Mouse (Mus musculus): Measurements from ENCODE around the gene Trim75. TPM values are rescaled to one million over a fixed set of nuclear protein-coding genes. Genes with fewer than 3 reads are reported as not detected.

Gene Trim75
- polyA plus RNA-seq (2015; fragmentation: Nextera tagmentation; extraction: Ambion mirVana) = not detected in 2 replicates

DNA sequence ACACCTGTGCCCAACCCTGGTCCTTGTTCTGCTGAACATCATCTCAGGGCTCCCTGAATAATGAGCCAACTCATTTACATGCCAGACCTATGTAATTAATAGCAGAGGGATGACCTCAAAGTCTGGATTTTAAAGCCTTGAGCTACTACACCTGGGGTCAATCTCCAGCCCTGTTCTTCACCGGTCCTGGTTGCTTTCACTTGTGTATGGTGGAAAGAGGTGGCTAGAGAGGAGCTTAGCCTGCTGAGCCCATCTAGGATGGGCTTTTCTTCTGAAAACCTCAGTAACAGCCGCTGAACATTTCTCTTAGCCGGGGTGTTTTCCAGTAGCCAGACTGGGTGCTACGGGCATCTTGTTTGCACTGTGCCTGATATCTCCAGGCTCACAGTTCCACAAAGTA lies at the start of gene Trim75:
Gene Trim75 (minus strand): TSS at position 101 of the 400 bp plus-strand sequence.
- Histone ChIP-seq H3K9me3 (replicated peaks; ENCODE audit: control insufficient read depth, low read length) (no peaks in the 10 kb centered on the region; the same call in 1 of the 2 replicates), H3K27ac (ENCODE audit: low read length) (no peak within 1 kb of the TSS), H3K9ac (ENCODE audit: low read depth, low read length) (no peak within 1 kb of the TSS), H3K36me3 (ENCODE audit: control insufficient read depth, insufficient read depth) (no peaks in the 10 kb centered on the region), H3K27me3 (ENCODE audit: control insufficient read depth, insufficient read depth, low read depth, low read length) (no peaks in the 10 kb centered on the region), H3K4me2 (ENCODE audit: low read depth, low read length) (no peak within 1 kb of the TSS), H3K4me1 (ENCODE audit: control insufficient read depth, low read depth, low read length) (no peaks in the 10 kb centered on the region), H3K4me3 (ENCODE audit: low read depth, low read length) (no peak within 1 kb of the TSS)
- ATAC-seq (ENCODE audit: low read depth) = no peak
- WGBS (ENCODE audit: insufficient replicate concordance) = 67% methylated on average over 4 of the region's 4 CpGs

DNA sequence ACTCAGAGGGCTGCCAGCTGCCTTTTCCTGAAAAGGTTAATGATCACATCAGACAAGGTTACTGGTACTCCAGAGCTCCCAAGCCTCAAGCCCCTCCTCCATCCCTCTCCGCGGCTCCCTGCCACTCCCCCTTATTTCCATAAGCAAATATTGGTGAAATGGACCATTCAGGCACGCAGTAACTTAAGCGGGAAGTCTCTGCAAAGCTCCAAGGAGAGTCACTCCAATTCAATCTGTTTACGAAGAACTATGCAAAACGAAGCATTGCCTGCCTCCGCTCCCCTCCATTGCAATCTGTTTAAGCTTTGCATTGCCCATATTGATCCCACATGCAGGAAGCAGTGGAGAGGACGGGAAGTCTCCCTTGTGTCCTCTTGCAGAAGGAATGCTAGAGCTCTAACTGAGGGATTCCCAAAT lies 49.5 kb upstream of the Trim75 start, which contains the start of gene Apela:
Gene Apela (minus strand): TSS at position 220 of the 417 bp plus-strand sequence.
- H3K4me1 ChIP-seq (ENCODE audit: control insufficient read depth, low read depth, low read length) = no peaks in the 10 kb centered on the region
- WGBS (ENCODE audit: insufficient replicate concordance) = 3% methylated on average over 8 of the region's 8 CpGs
- H3K4me2 ChIP-seq (ENCODE audit: low read depth, low read length) = peak within 1 kb of the TSS; percentile 42
- peak within 1 kb of the TSS; percentile 35 for H3K4me3 ChIP-seq (ENCODE audit: low read depth, low read length)
- H3K27ac ChIP-seq (ENCODE audit: low read length) = no peak within 1 kb of the TSS
- H3K36me3 ChIP-seq (ENCODE audit: control insufficient read depth, insufficient read depth) = no peaks in the 10 kb centered on the region
- no peak within 1 kb of the TSS for H3K9ac ChIP-seq (ENCODE audit: low read depth, low read length)
- H3K9me3 ChIP-seq (replicated peaks; ENCODE audit: control insufficient read depth, low read length) = no peaks in the 10 kb centered on the region
- no peaks in the 10 kb centered on the region for H3K27me3 ChIP-seq (ENCODE audit: control insufficient read depth, insufficient read depth, low read depth, low read length)
- ATAC-seq (ENCODE audit: low read depth) = peak; percentile 76

DNA sequence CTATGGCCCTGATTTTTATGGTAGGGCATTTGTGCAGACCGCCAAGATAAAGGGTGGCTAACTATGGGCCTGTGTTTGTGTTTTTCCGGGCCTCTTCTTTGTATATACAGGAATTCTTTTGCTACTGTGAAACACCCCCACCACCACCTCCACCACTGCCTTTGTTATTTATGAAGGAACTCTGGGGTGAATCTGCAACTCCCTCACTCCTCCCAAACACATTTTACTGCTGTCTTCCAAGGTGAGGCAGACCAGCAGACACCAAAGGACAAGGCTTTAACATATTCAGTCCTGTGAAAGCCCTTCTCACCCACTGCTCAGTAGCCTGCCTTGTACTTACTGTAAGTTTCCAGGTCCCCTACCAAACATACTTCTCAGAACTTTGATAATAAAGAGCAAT lies 46.5 kb upstream of the Trim75 start:
- 45% methylated on average over 2 of the region's 2 CpGs for WGBS (ENCODE audit: insufficient replicate concordance)
- H3K36me3 ChIP-seq (ENCODE audit: control insufficient read depth, insufficient read depth) = no peaks in the 10 kb centered on the region
- no peaks in the 10 kb centered on the region for H3K4me1 ChIP-seq (ENCODE audit: control insufficient read depth, low read depth, low read length)
- H3K27ac ChIP-seq (ENCODE audit: low read length) = no peak overlapping the region
- H3K4me2 ChIP-seq (ENCODE audit: low read depth, low read length) = no peak overlapping the region
- H3K27me3 ChIP-seq (ENCODE audit: control insufficient read depth, insufficient read depth, low read depth, low read length) = no peaks in the 10 kb centered on the region
- ATAC-seq (ENCODE audit: low read depth) = no peak
- H3K9ac ChIP-seq (ENCODE audit: low read depth, low read length) = no peak overlapping the region
- no peaks in the 10 kb centered on the region for H3K9me3 ChIP-seq (replicated peaks; ENCODE audit: control insufficient read depth, low read length)
- no peak overlapping the region for H3K4me3 ChIP-seq (ENCODE audit: low read depth, low read length)

DNA sequence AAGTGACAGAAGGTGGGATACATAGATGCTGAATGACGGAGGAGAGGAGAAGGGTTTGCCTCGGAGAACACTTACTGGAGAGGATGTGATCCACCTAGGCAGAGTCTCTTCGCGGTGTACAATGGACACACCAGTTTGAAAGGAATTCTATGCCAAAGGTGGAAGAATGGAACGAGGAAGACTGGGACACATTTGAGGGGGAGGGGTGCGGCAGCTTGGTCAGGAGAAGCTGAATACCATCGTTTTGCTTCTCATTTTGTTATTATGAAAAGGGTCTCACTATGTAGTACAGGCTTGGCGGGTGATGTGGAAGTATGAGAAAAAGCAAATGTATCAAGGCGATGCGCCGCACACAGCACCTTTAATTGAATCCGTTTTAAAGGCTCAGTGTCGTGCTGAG lies 45.4 kb upstream of the Trim75 start:
- H3K4me3 ChIP-seq (ENCODE audit: low read depth, low read length) = no peak overlapping the region
- WGBS (ENCODE audit: insufficient replicate concordance) = 67% methylated on average over 13 of the region's 13 CpGs
- H3K9me3 ChIP-seq (replicated peaks; ENCODE audit: control insufficient read depth, low read length) = no peaks in the 10 kb centered on the region
- H3K27me3 ChIP-seq (ENCODE audit: control insufficient read depth, insufficient read depth, low read depth, low read length) = no peaks in the 10 kb centered on the region
- no peak overlapping the region for H3K27ac ChIP-seq (ENCODE audit: low read length)
- H3K9ac ChIP-seq (ENCODE audit: low read depth, low read length) = no peak overlapping the region
- H3K36me3 ChIP-seq (ENCODE audit: control insufficient read depth, insufficient read depth) = no peaks in the 10 kb centered on the region
- ATAC-seq (ENCODE audit: low read depth) = no peak
- H3K4me2 ChIP-seq (ENCODE audit: low read depth, low read length) = no peak overlapping the region
- no peaks in the 10 kb centered on the region for H3K4me1 ChIP-seq (ENCODE audit: control insufficient read depth, low read depth, low read length)

DNA sequence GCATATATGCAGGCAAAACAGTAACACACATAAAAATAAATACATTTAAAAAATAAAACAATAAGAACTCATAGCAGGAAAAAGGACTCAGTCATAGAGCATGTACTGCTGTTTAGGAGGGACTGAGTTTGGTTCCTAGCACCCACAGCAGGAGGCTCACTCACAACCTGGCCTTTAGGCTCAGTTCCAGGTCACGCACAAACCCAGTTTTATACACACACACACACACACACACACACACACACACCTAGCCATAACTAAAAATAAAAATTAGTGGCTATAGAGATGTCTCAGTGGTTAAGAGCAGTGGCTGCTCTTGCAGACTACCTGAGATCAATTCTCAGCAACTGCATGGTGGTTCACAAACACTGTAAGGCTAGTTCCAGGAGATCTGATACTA lies 44.5 kb upstream of the Trim75 start:
- no peak for ATAC-seq (ENCODE audit: low read depth)
- Histone ChIP-seq H3K4me2 (ENCODE audit: low read depth, low read length) (no peak overlapping the region), H3K27ac (ENCODE audit: low read length) (no peak overlapping the region), H3K9me3 (replicated peaks; ENCODE audit: control insufficient read depth, low read length) (no peaks in the 10 kb centered on the region), H3K27me3 (ENCODE audit: control insufficient read depth, insufficient read depth, low read depth, low read length) (no peaks in the 10 kb centered on the region), H3K36me3 (ENCODE audit: control insufficient read depth, insufficient read depth) (no peaks in the 10 kb centered on the region), H3K4me1 (ENCODE audit: control insufficient read depth, low read depth, low read length) (no peaks in the 10 kb centered on the region), H3K9ac (ENCODE audit: low read depth, low read length) (no peak overlapping the region), H3K4me3 (ENCODE audit: low read depth, low read length) (no peak overlapping the region)
- 69% methylated on average over 1 of the region's 1 CpGs for WGBS (ENCODE audit: insufficient replicate concordance)

DNA sequence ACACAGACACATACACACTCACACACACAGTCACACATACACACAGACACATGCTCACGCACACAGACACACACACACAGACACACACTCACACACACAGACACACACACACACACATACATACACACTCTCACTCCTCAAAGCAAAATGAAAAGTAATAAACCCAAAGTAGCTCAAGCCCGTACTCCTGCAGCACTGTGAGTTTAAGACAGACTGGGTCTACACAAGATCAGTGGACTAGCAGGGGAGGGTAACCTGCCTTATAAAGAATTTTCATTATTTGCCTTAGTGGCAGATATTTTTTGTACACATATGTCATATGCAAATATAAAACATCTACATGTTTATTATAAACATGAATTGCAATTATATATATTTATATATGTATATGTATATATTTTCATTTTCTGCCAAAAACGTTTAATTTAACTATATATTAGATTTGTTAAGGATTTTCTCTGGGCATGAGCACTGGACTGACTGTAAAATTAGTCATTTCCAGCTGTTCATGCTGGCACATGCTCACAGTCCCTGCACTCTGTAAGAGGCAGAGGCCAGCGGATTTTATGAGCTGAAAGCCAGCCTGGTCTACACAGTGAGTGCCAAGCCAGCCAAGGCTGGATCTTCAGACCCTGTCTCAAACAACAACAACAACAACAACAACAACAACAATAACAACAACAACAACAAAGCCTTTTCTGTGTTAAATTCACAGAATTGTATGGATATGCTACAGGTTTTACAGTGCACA lies 43.3 kb upstream of the Trim75 start:
- no peak for ATAC-seq (ENCODE audit: low read depth)
- H3K27me3 ChIP-seq (ENCODE audit: control insufficient read depth, insufficient read depth, low read depth, low read length) = no peaks in the 10 kb centered on the region
- no peak overlapping the region for H3K4me3 ChIP-seq (ENCODE audit: low read depth, low read length)
- WGBS (ENCODE audit: insufficient replicate concordance) = 47% methylated on average over 4 of the region's 4 CpGs
- no peak overlapping the region for H3K9ac ChIP-seq (ENCODE audit: low read depth, low read length)
- no peaks in the 10 kb centered on the region for H3K4me1 ChIP-seq (ENCODE audit: control insufficient read depth, low read depth, low read length)
- H3K27ac ChIP-seq (ENCODE audit: low read length) = no peak overlapping the region
- no peak overlapping the region for H3K4me2 ChIP-seq (ENCODE audit: low read depth, low read length)
- H3K9me3 ChIP-seq (replicated peaks; ENCODE audit: control insufficient read depth, low read length) = no peaks in the 10 kb centered on the region
- no peaks in the 10 kb centered on the region for H3K36me3 ChIP-seq (ENCODE audit: control insufficient read depth, insufficient read depth)

DNA sequence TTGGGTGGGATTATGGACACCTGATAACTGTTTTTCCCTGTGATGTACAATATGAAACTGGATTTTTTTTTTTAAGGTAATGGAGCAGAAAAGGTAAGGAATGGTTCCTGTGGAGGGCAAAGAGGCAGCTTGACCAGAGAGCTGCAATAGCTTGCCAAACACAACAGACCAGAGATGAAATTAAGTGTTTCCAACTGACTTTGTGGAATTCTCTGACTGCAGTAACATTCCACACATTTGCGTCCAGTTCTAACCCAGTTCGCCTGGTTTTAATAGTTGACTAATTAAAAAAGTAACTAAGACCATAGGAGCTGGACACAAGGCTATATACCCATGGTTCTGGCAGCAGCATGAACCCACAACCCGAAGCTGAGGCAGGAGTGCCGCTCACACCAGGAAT lies 42.1 kb upstream of the Trim75 start:
- WGBS (ENCODE audit: insufficient replicate concordance) = 61% methylated on average over 4 of the region's 4 CpGs
- H3K27ac ChIP-seq (ENCODE audit: low read length) = no peak overlapping the region
- H3K27me3 ChIP-seq (ENCODE audit: control insufficient read depth, insufficient read depth, low read depth, low read length) = no peaks in the 10 kb centered on the region
- ATAC-seq (ENCODE audit: low read depth) = no peak
- H3K4me2 ChIP-seq (ENCODE audit: low read depth, low read length) = no peak overlapping the region
- H3K9me3 ChIP-seq (replicated peaks; ENCODE audit: control insufficient read depth, low read length) = no peaks in the 10 kb centered on the region
- no peaks in the 10 kb centered on the region for H3K4me1 ChIP-seq (ENCODE audit: control insufficient read depth, low read depth, low read length)
- H3K36me3 ChIP-seq (ENCODE audit: control insufficient read depth, insufficient read depth) = no peaks in the 10 kb centered on the region
- no peak overlapping the region for H3K4me3 ChIP-seq (ENCODE audit: low read depth, low read length)
- H3K9ac ChIP-seq (ENCODE audit: low read depth, low read length) = no peak overlapping the region

DNA sequence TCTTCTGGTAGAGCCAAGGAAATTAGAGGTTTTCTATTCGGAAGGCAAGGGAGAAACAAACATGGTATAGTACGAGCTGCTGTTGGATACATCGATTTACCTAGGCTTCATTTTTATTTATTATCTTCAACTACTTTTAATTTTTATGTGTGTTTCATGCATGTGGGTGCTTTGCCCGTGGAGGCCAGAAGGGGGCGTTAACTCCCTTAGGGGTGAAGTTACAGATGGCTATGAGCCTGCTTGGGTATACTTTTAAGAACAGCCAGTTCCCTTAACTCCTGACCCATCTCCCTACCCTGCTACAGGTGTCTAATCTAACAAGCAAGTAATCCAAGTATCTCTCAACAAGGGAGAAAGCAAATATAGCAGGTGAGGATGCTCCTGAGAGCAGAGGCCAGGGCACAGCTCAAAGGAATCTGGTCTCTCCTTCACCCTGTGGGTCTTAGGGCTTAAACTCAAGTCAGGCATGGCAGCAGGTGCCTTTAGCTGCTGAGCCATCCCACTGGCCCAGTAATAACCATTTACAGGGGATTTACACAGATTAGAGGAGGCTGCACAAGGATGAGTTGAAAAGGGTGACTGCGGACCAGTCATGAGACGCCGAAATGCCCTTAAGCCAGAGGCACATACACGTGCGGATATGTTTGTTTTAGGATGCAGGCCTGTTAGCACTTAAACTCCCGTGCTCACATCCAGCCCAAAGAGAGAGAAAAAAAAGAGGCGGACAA lies 41.5 kb upstream of the Trim75 start:
- no peak overlapping the region for H3K4me3 ChIP-seq (ENCODE audit: low read depth, low read length)
- WGBS (ENCODE audit: insufficient replicate concordance) = 72% methylated on average over 12 of the region's 12 CpGs
- no peak for ATAC-seq (ENCODE audit: low read depth)
- no peak overlapping the region for H3K9ac ChIP-seq (ENCODE audit: low read depth, low read length)
- H3K27ac ChIP-seq (ENCODE audit: low read length) = no peak overlapping the region
- H3K27me3 ChIP-seq (ENCODE audit: control insufficient read depth, insufficient read depth, low read depth, low read length) = no peaks in the 10 kb centered on the region
- H3K4me2 ChIP-seq (ENCODE audit: low read depth, low read length) = no peak overlapping the region
- no peaks in the 10 kb centered on the region for H3K36me3 ChIP-seq (ENCODE audit: control insufficient read depth, insufficient read depth)
- H3K4me1 ChIP-seq (ENCODE audit: control insufficient read depth, low read depth, low read length) = no peaks in the 10 kb centered on the region
- no peaks in the 10 kb centered on the region for H3K9me3 ChIP-seq (replicated peaks; ENCODE audit: control insufficient read depth, low read length)

DNA sequence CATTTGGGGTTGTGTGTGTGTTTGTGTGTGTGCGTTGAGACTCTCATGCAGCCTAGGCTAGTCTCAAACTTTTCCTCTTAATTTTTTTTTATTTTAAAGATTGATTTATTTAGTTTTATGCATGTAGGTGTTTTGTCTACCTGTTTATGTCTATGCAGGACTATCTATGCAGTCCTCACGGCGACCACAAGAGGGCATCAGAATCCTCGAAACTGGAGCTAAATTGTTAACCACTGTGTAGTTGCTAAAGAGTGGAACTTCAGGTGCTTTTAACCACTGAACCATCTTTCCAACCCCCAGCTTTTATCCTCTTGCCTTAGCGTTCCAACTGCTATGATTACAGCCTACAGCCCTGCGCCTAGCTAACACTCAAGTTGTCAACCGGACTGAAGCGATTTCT lies 34.9 kb upstream of the Trim75 start:
- ATAC-seq (ENCODE audit: low read depth) = no peak
- Histone ChIP-seq H3K36me3 (ENCODE audit: control insufficient read depth, insufficient read depth) (no peaks in the 10 kb centered on the region), H3K27ac (ENCODE audit: low read length) (no peak overlapping the region)

More for the DNA sequence above, 34.9 kb upstream of the Trim75 start:
- Histone ChIP-seq H3K4me3 (ENCODE audit: low read depth, low read length) (no peak overlapping the region), H3K4me2 (ENCODE audit: low read depth, low read length) (no peak overlapping the region), H3K27me3 (ENCODE audit: control insufficient read depth, insufficient read depth, low read depth, low read length) (no peaks in the 10 kb centered on the region), H3K9ac (ENCODE audit: low read depth, low read length) (no peak overlapping the region), H3K9me3 (replicated peaks; ENCODE audit: control insufficient read depth, low read length) (no peaks in the 10 kb centered on the region), H3K4me1 (ENCODE audit: control insufficient read depth, low read depth, low read length) (no peaks in the 10 kb centered on the region)
- WGBS (ENCODE audit: insufficient replicate concordance) = 42% methylated on average over 8 of the region's 8 CpGs
